22 mouse cellular contexts compared by ENCODE assay signal in genomic region chr14:45647175-45647574, GRCm38 (mm10). TPM values are rescaled to one million over a fixed set of nuclear protein-coding genes. Genes with fewer than 3 reads are reported as not detected.
DNase-seq lines count a peak whose midpoint lies in the region; ATAC-seq and TF ChIP-seq lines count a peak whose summit lies in the region.
"Had no signal": no experiment of that assay in that cellular context is flagged by ENCODE, and none has a peak within 500 bp of the region (broad histone marks: within the 10 kb centered on the region; RNA-seq: fewer than 3 reads in every experiment).

No protein-coding gene starts in this region.

- 0 out of 2 replicates have a peak overlapping the region, but pooled peaks have one; percentile 2 for H3K9ac ChIP-seq in heart, embryonic 14.5 days (ENCODE audit: low read length)
- H3K9ac ChIP-seq in heart, adult 2 months (ENCODE audit: low read depth, low read length), result no peak overlapping the region
- no peak overlapping the region for H3K9ac ChIP-seq in hindbrain, embryonic 14.5 days
- no peak overlapping the region for H3K9ac ChIP-seq in hindbrain, embryonic 12.5 days
- H3K9ac ChIP-seq: embryonic facial prominence, embryonic 15.5 days had no signal

- no peak for TF ChIP-seq CTCF in heart, adult 2 months (IDR thresholded peaks at IDR 0.05)

- H3K79me2 ChIP-seq in heart, adult 2 months (replicated peaks; ENCODE audit: control insufficient read depth, insufficient read depth, low read length), result peaks cover 3% of the 10 kb centered on the region; the same call in 1 of the 2 replicates

- ATAC-seq in heart, embryonic 14.5 days (ENCODE audit: insufficient number of reproducible peaks, insufficient read depth, low FRiP score, low read depth), result no peak
- 0 out of 2 replicates have a peak, but pooled peaks have one; percentile 8 for ATAC-seq in hindbrain, embryonic 14.5 days (ENCODE audit: low FRiP score)
- ATAC-seq in hindbrain, embryonic 12.5 days (ENCODE audit: low FRiP score), result no peak
- peak; percentile 37 for ATAC-seq in CD4-positive, CD25-positive, alpha-beta regulatory T cell, adult 4 months
- ATAC-seq: forebrain, embryonic 14.5 days; hindbrain, embryonic 16.5 days had no signal

- H3K4me3 ChIP-seq in heart, embryonic 14.5 days (ENCODE audit: control insufficient read depth in 1 of 2, insufficient read depth in 1 of 2, low read depth in 1 of 2, low read length in 2 of 2), result no peak overlapping the region
- H3K4me3 ChIP-seq in heart, adult 2 months, result no peak overlapping the region
- H3K4me3 ChIP-seq in hindbrain, embryonic 14.5 days (replicated peaks; ENCODE audit: low read length), result no peak overlapping the region
- no peak overlapping the region for H3K4me3 ChIP-seq in hindbrain, embryonic 12.5 days
- H3K4me3 ChIP-seq: embryonic facial prominence, embryonic 15.5 days; erythroblast, embryonic 14.5 days; forebrain, embryonic 10.5 days; gastrocnemius, adult 2 months; hindbrain, embryonic 10.5 days had no signal

- no peaks in the 10 kb centered on the region for H3K9me3 ChIP-seq in heart, embryonic 14.5 days (ENCODE audit: control insufficient read depth, low read length)
- no peaks in the 10 kb centered on the region for H3K9me3 ChIP-seq in hindbrain, embryonic 14.5 days (ENCODE audit: control insufficient read depth, low read length)
- no peaks in the 10 kb centered on the region for H3K9me3 ChIP-seq in hindbrain, embryonic 12.5 days (replicated peaks)
- H3K9me3 ChIP-seq: embryonic facial prominence, embryonic 15.5 days; forebrain, embryonic 10.5 days; hindbrain, embryonic 10.5 days had no signal

- peaks cover 26 to 45% of the 10 kb centered on the region in 2 experiments for H3K4me1 ChIP-seq in heart, embryonic 14.5 days (ENCODE audit: control insufficient read depth in 2 of 2, insufficient read depth in 2 of 2, low read length in 2 of 2)
- peaks cover under 1% of the 10 kb centered on the region for H3K4me1 ChIP-seq in heart, adult 2 months (ENCODE audit: control insufficient read depth, insufficient read depth, low read length)
- peaks cover 26% of the 10 kb centered on the region for H3K4me1 ChIP-seq in hindbrain, embryonic 14.5 days (replicated peaks; ENCODE audit: control insufficient read depth, insufficient read depth, low read length)
- peaks cover 26% of the 10 kb centered on the region for H3K4me1 ChIP-seq in hindbrain, embryonic 12.5 days
- H3K4me1 ChIP-seq: embryonic facial prominence, embryonic 15.5 days had no signal

- no peaks in the 10 kb centered on the region for H3K36me3 ChIP-seq in heart, embryonic 14.5 days (ENCODE audit: control insufficient read depth, insufficient read depth, low read length)
- H3K36me3 ChIP-seq in heart, adult 2 months (ENCODE audit: control insufficient read depth, insufficient read depth, low read length), result no peaks in the 10 kb centered on the region
- no peaks in the 10 kb centered on the region for H3K36me3 ChIP-seq in hindbrain, embryonic 14.5 days (replicated peaks; ENCODE audit: control insufficient read depth, insufficient read depth)
- H3K36me3 ChIP-seq in hindbrain, embryonic 12.5 days, result no peaks in the 10 kb centered on the region
- H3K36me3 ChIP-seq: embryonic facial prominence, embryonic 15.5 days; forebrain, embryonic 10.5 days; hindbrain, embryonic 10.5 days had no signal

- no peaks in the 10 kb centered on the region for H3K27me3 ChIP-seq in heart, embryonic 14.5 days (ENCODE audit: control insufficient read depth, insufficient read depth, low read length)
- no peaks in the 10 kb centered on the region for H3K27me3 ChIP-seq in heart, adult 2 months (ENCODE audit: control insufficient read depth, insufficient read depth, low read length)
- H3K27me3 ChIP-seq in hindbrain, embryonic 14.5 days (ENCODE audit: control insufficient read depth, insufficient read depth, low read length), result no peaks in the 10 kb centered on the region
- H3K27me3 ChIP-seq in hindbrain, embryonic 12.5 days, result no peaks in the 10 kb centered on the region
- H3K27me3 ChIP-seq: embryonic facial prominence, embryonic 15.5 days had no signal

- TF ChIP-seq POLR2A in heart, adult 2 months (IDR thresholded peaks at IDR 0.05; ENCODE audit: insufficient read depth, low read depth, low read length), result no peak

- peak; percentile 51 for DNase-seq in heart, adult 11 months
- no peak for DNase-seq in heart, adult 8-10 months (ENCODE audit: low spot score)
- no peak for DNase-seq in heart, adult 2 months
- no peak for DNase-seq in hindbrain, embryonic 14.5 days (ENCODE audit: low spot score)
- DNase-seq: adrenal gland, postnatal 10 days; B cell, adult 2 months; cerebellum, adult 11 months; cerebellum, adult 8-10 months; cerebellum, postnatal 14 days; embryo, embryonic 11 days; gastrocnemius, adult 2 months; gastrocnemius, postnatal 25 days; kidney, adult 2 months had no signal

- TF ChIP-seq EP300 in heart, adult 2 months (IDR thresholded peaks at IDR 0.05; ENCODE audit: insufficient read depth, low read depth, low read length), result no peak

- H3K27ac ChIP-seq in heart, embryonic 14.5 days (replicated peaks in 1 of 2; ENCODE audit: control insufficient read depth in 1 of 2, insufficient read depth in 1 of 2, low read depth in 2 of 2, low read length in 2 of 2), result no peak overlapping the region; a peak in 1 of 4 replicates
- H3K27ac ChIP-seq in heart, adult 2 months, result no peak overlapping the region
- H3K27ac ChIP-seq in hindbrain, embryonic 14.5 days, result no peak overlapping the region
- no peak overlapping the region for H3K27ac ChIP-seq in hindbrain, embryonic 12.5 days
- H3K27ac ChIP-seq: embryonic facial prominence, embryonic 15.5 days; forebrain, embryonic 10.5 days; gastrocnemius, adult 2 months; hindbrain, embryonic 10.5 days had no signal

- peak overlapping the region; percentile 16 for H3K4me2 ChIP-seq in heart, embryonic 14.5 days (ENCODE audit: low read length)
- H3K4me2 ChIP-seq in hindbrain, embryonic 14.5 days (replicated peaks), result no peak overlapping the region
- no peak overlapping the region for H3K4me2 ChIP-seq in hindbrain, embryonic 12.5 days (replicated peaks)
- H3K4me2 ChIP-seq: embryonic facial prominence, embryonic 15.5 days had no signal

- WGBS in heart, embryonic 14.5 days, result 26% methylated on average over 7 of the region's 7 CpGs
- WGBS in heart, adult 2 months, result 63% methylated on average over 7 of the region's 7 CpGs
- WGBS in hindbrain, embryonic 14.5 days, result 84% methylated on average over 7 of the region's 7 CpGs
- 86% methylated on average over 7 of the region's 7 CpGs for WGBS in hindbrain, embryonic 12.5 days

- intact Hi-C loops in heart, adult 2 months (cut with DNase I), result no loop called here

RNA-seq across cellular contexts. Expression of gene Ddhd1, which starts 10.8 kb away (rescaled TPM):
- 10 to 100 TPM in 3 of 4 experiments, 1 to 10 TPM in 1; 8.9 to 10.8 (median 10.3) TPM for total RNA-seq in heart, adult 8-10 months (2022)
- 12.7 and 13.8 TPM in 2 replicates for polyA plus RNA-seq in heart, embryonic 14.5 days (2014; fragmentation: Nextera tagmentation; extraction: Ambion mirVana)
- 1 to 10 TPM; 8.8 to 9.7 TPM for total RNA-seq in heart, adult 2 months (2021)
- 6.5 and 10.1 TPM in 2 replicates for polyA plus RNA-seq in heart, adult 2 months (2012; rRNA removed)
- 28.4 and 28.7 TPM in 2 replicates for polyA plus RNA-seq in hindbrain, embryonic 14.5 days (2014; fragmentation: Nextera tagmentation; extraction: Ambion mirVana)
- 17.9 and 20.8 TPM in 2 replicates for polyA plus RNA-seq in hindbrain, embryonic 12.5 days (2016; fragmentation: Nextera tagmentation; extraction: Ambion mirVana)
- 10 to 100 TPM in 1 of 2 experiments, 1 to 10 TPM in 1; 8.5 to 16.3 TPM for polyA plus RNA-seq in CD4-positive, CD25-positive, alpha-beta regulatory T cell, adult 4 months (2017; shearing (Covaris generic))

Comparison
In these comparisons a context has a peak if more than half of its experiments do, and no peak if none do; other contexts are left out.
1. ATAC-seq: peak in hindbrain, embryonic 14.5 days (single experiment) and CD4-positive, CD25-positive, alpha-beta regulatory T cell, adult 4 months (single experiment); none in heart, embryonic 14.5 days (single experiment) and hindbrain, embryonic 12.5 days (single experiment).